Mouse (Mus musculus) thymus, postnatal 10 days (tissue): ENCODE results near the gene Prpsap2.
A peak's percentile ranks its signal among the peaks of the same experiment; 100 is the strongest.
"Not testable (repeated sequence)": the region's sequence is repeated elsewhere in the genome, so short reads cannot be mapped to it uniquely, and the experiment has no call there.

Source experiments
- DNase-seq, 2 experiments: peaks; one replicate each; pipeline ENCODE4 v3.0.0; 2021; ENCODE audit warnings: low spot score in 2 of 2

Prpsap2 gene

GRCm38 (mm10) chr11:61761584-61762407 is at the start of gene Prpsap2:
Prpsap2 (minus strand) TSS chr11:61762088.
- peak; percentile 99 to 100 for DNase-seq

GRCm38 (mm10) chr11:61809793-61810192 is 47.9 kb upstream of the Prpsap2 start:
- no peak for DNase-seq

- DNase-seq = no peak
Measured at GRCm38 (mm10) chr11:61808551-61809117, 46.7 kb upstream of the Prpsap2 start.

- no peak for DNase-seq
Measured at GRCm38 (mm10) chr11:61793441-61793840, 31.6 kb upstream of the Prpsap2 start.

GRCm38 (mm10) chr11:61788550-61788949 is 26.7 kb upstream of the Prpsap2 start:
- DNase-seq = no peak

- DNase-seq = not testable (repeated sequence)
Measured at GRCm38 (mm10) chr11:61782526-61782925, 20.6 kb upstream of the Prpsap2 start.

GRCm38 (mm10) chr11:61774551-61775149 is 12.8 kb upstream of the Prpsap2 start:
- no peak for DNase-seq

GRCm38 (mm10) chr11:61760518-61760917 is 1.4 kb downstream of the Prpsap2 start:
- DNase-seq = peak; percentile 8 to 25

- DNase-seq = no peak
Measured at GRCm38 (mm10) chr11:61757151-61757550, 4.7 kb downstream of the Prpsap2 start.

GRCm38 (mm10) chr11:61751612-61752011 is 10.3 kb downstream of the Prpsap2 start:
- peak in 1 of 2 experiments; percentile 26 for DNase-seq

- DNase-seq = no peak
Measured at GRCm38 (mm10) chr11:61747161-61747560, 14.7 kb downstream of the Prpsap2 start.

- no peak for DNase-seq
Measured at GRCm38 (mm10) chr11:61745781-61746180, 16.1 kb downstream of the Prpsap2 start.

- no peak for DNase-seq
Measured at GRCm38 (mm10) chr11:61744460-61744859, 17.4 kb downstream of the Prpsap2 start.

- no peak for DNase-seq
Measured at GRCm38 (mm10) chr11:61743768-61744167, 18.1 kb downstream of the Prpsap2 start.

- DNase-seq = no peak
Measured at GRCm38 (mm10) chr11:61740500-61740899, 21.4 kb downstream of the Prpsap2 start.

- DNase-seq = no peak
Measured at GRCm38 (mm10) chr11:61737290-61737689, 24.6 kb downstream of the Prpsap2 start.

GRCm38 (mm10) chr11:61732672-61733071 is 29.2 kb downstream of the Prpsap2 start:
- DNase-seq = no peak

GRCm38 (mm10) chr11:61728037-61728436 is 33.9 kb downstream of the Prpsap2 start:
- DNase-seq = no peak

GRCm38 (mm10) chr11:61722077-61722476 is 39.8 kb downstream of the Prpsap2 start:
- no peak for DNase-seq

- DNase-seq = no peak
Measured at GRCm38 (mm10) chr11:61720636-61721035, 41.3 kb downstream of the Prpsap2 start, which contains the start of gene Slc5a10. Slc5a10 (minus strand) TSS chr11:61720826.

- DNase-seq = no peak
Measured at GRCm38 (mm10) chr11:61719826-61720225, 42.1 kb downstream of the Prpsap2 start.

- DNase-seq = no peak
Measured at GRCm38 (mm10) chr11:61719387-61719786, 42.5 kb downstream of the Prpsap2 start.

GRCm38 (mm10) chr11:61717990-61718389 is 43.9 kb downstream of the Prpsap2 start:
- DNase-seq = no peak
